Mouse (Mus musculus) intestine, postnatal 0 days (tissue): ENCODE data around the gene Sox6. TPM values are rescaled to one million over a fixed set of nuclear protein-coding genes. Genes with fewer than 3 reads are reported as not detected.

Experiments
- ATAC-seq: fragments of 200-750 bp; cut with Nextera tagmentation; 2 replicates; pipeline ENCODE4 v1.8.0; 2017; ENCODE audit warnings: mild to moderate bottlenecking, moderate TSS enrichment, moderate library complexity
- H3K27ac ChIP-seq: fragments of 300-500 bp; sonication (generic); 2 replicates; pipeline ENCODE4 v1.5.1; 2014; ENCODE audit warnings: mild to moderate bottlenecking, low read depth, low read length, moderate library complexity
- H3K27me3 ChIP-seq: fragments of 300-500 bp; sonication (generic); replicated peaks from 2 replicates; pipeline ENCODE4 v1.6.1; 2014; ENCODE audit warnings: low read length, mixed read lengths; ENCODE audit not compliant: control insufficient read depth, insufficient read depth
- H3K36me3 ChIP-seq: fragments of 300-500 bp; sonication (generic); 2 replicates; pipeline ENCODE4 v1.6.1; 2014; ENCODE audit warnings: mild to moderate bottlenecking, moderate library complexity; ENCODE audit not compliant: control insufficient read depth, insufficient read depth
- H3K4me1 ChIP-seq: fragments of 300-500 bp; sonication (generic); replicated peaks from 2 replicates; pipeline ENCODE4 v1.6.1; 2014; ENCODE audit warnings: antibody characterized with exemption, low read length, mixed read lengths; ENCODE audit not compliant: control insufficient read depth, insufficient read depth
- H3K4me2 ChIP-seq: fragments of 300-500 bp; sonication (generic); replicated peaks from 2 replicates; pipeline ENCODE4 v1.6.1; 2014; ENCODE audit warnings: low read depth, mild to moderate bottlenecking, moderate library complexity
- H3K4me3 ChIP-seq: fragments of 300-500 bp; sonication (generic); 2 replicates; pipeline ENCODE4 v1.5.1; 2014; ENCODE audit warnings: low read depth, low read length
- H3K9ac ChIP-seq: fragments of 300-500 bp; sonication (generic); 2 replicates; pipeline ENCODE4 v1.6.1; 2014; ENCODE audit warnings: mild to moderate bottlenecking, low read depth, low read length
- H3K9me3 ChIP-seq: fragments of 300-500 bp; sonication (generic); 2 replicates; pipeline ENCODE4 v1.6.1; 2016; ENCODE audit warnings: mixed run types; ENCODE audit not compliant: control insufficient read depth
- CTCF ChIP-seq: sonication (generic); IDR thresholded peaks from 2 replicates; pipeline ENCODE4 v1.5.1; 2016; ENCODE audit warnings: low read depth, mild to moderate bottlenecking, control low read depth, antibody characterized with exemption, moderate library complexity
- WGBS: fragments of 180-500 bp; shearing (Covaris S2); extraction: QIAGEN DNeasy Blood & Tissue Kit; methylation state at CpG from one replicate; pipeline ENCODE4 v1.1.7; 2014; 5-methylcytosine and 5-hydroxymethylcytosine counted together
- polyA plus RNA-seq: library from polyadenylated mRNA; unstranded; fragments of >200 nt; fragmentation: Nextera tagmentation; extraction: Ambion mirVana; gene quantifications from 2 replicates; pipeline ENCODE4 v1.2.1, GENCODE M21; 2015

The Sox6 gene
- polyA plus RNA-seq, 1 experiment from 2014 or later: 21.6 TPM

GRCm38 (mm10) chr7:115511777-115512176 lies 526.8 kb downstream of the Sox6 start:
- no peak overlapping the region for H3K27ac ChIP-seq
- H3K36me3 ChIP-seq: 0 out of 2 replicates have a peak, but pooled peaks cover 3% of the 10 kb centered on the region
- H3K4me2 ChIP-seq: no peak overlapping the region
- no peaks in the 10 kb centered on the region for H3K27me3 ChIP-seq
- WGBS: 51% methylated on average over 10 of the region's 10 CpGs
- no peak for ATAC-seq
- no peaks in the 10 kb centered on the region for H3K9me3 ChIP-seq
- TF ChIP-seq CTCF: no peak
- no peaks in the 10 kb centered on the region for H3K4me1 ChIP-seq
- no peak overlapping the region for H3K9ac ChIP-seq
- H3K4me3 ChIP-seq: no peak overlapping the region

DNA sequence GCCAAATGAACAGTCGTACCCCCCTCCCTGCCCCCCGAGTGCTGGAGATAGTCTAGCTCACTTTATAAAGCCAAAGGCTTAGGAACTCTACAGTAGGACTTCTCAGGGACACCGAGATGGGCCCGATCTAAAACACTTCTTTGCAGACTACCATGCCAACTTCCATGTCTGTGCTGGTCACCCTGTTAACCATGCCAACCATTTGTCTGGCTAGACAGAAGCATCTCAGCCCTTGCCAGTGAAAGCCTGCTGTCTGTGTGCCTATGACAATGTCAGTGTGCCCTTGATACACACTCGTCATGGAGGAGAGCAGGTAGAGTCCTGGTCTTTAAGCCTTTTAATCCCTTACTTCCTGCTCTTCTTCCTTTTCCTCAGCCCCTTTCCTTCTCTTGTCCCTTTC lies 527.5 kb downstream of the Sox6 start:
- no peak for ATAC-seq
- Histone ChIP-seq H3K27me3 (no peaks in the 10 kb centered on the region), H3K9me3 (no peaks in the 10 kb centered on the region), H3K4me3 (no peak overlapping the region), H3K4me1 (no peaks in the 10 kb centered on the region), H3K4me2 (no peak overlapping the region), H3K36me3 (0 out of 2 replicates have a peak, but pooled peaks cover 3% of the 10 kb centered on the region), H3K27ac (no peak overlapping the region), H3K9ac (no peak overlapping the region)
- TF ChIP-seq CTCF: no peak
- WGBS: 82% methylated on average over 5 of the region's 5 CpGs

DNA sequence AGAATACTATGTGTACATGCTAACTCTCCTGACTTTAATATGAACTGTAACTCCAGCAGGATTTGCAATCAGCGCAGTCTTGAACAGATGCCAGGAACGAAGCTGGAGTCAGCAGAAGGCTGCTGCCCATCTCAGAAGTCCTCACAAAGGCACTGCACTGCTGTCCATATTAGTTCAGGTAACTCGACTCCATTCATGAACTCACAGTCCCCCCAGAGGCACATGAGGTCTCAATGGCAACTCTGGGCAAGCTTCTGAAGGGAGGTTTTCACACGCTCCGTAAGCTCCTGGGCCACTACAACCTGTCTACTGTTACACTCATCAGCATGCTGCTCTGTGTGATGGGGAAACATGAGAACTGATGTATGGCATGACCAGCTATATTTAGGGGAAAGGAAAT lies 528.6 kb downstream of the Sox6 start:
- H3K36me3 ChIP-seq: 0 out of 2 replicates have a peak, but pooled peaks cover 3% of the 10 kb centered on the region
- H3K27me3 ChIP-seq: no peaks in the 10 kb centered on the region
- no peak overlapping the region for H3K4me3 ChIP-seq
- no peak overlapping the region for H3K4me2 ChIP-seq
- 86% methylated on average over 5 of the region's 5 CpGs for WGBS
- H3K4me1 ChIP-seq: no peaks in the 10 kb centered on the region
- H3K9me3 ChIP-seq: no peaks in the 10 kb centered on the region
- H3K27ac ChIP-seq: no peak overlapping the region
- H3K9ac ChIP-seq: no peak overlapping the region
- ATAC-seq: no peak
- TF ChIP-seq CTCF: no peak

DNA sequence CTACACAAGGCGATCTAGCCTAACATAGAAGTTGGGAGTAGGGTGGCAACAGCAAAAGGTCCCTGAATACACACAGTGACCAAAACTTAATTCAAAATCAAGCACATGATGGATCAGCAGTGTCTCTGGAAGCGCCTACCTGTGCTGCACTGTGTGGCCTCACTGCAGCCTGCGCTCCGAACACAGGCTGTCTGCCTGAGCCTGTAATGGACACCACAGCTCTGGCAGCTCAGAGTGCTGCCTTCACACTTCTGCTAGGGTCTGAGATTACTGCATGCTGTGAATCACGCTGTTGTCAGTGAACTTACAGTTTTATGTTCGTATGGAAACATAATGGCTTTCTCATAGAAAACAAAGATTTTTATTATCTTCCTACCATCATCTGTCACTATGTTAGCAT lies 532.2 kb downstream of the Sox6 start:
- H3K9me3 ChIP-seq: no peaks in the 10 kb centered on the region
- no peak for ATAC-seq
- no peak overlapping the region for H3K27ac ChIP-seq
- H3K9ac ChIP-seq: no peak overlapping the region
- H3K4me2 ChIP-seq: no peak overlapping the region
- no peaks in the 10 kb centered on the region for H3K27me3 ChIP-seq
- 0 out of 2 replicates have a peak, but pooled peaks cover 4% of the 10 kb centered on the region for H3K4me1 ChIP-seq
- 0 out of 2 replicates have a peak, but pooled peaks cover 3% of the 10 kb centered on the region for H3K36me3 ChIP-seq
- no peak for TF ChIP-seq CTCF
- no peak overlapping the region for H3K4me3 ChIP-seq
- WGBS: 86% methylated on average over 6 of the region's 6 CpGs

GRCm38 (mm10) chr7:115501497-115501896 lies 537.1 kb downstream of the Sox6 start:
- H3K4me2 ChIP-seq: no peak overlapping the region
- no peaks in the 10 kb centered on the region for H3K36me3 ChIP-seq
- TF ChIP-seq CTCF: no peak
- peaks cover 8% of the 10 kb centered on the region; the same call in 1 of the 2 replicates for H3K4me1 ChIP-seq
- H3K9ac ChIP-seq: no peak overlapping the region
- no peak overlapping the region for H3K27ac ChIP-seq
- 11% methylated on average over 3 of the region's 3 CpGs for WGBS
- no peaks in the 10 kb centered on the region for H3K9me3 ChIP-seq
- H3K4me3 ChIP-seq: no peak overlapping the region
- ATAC-seq: peak; percentile 79
- H3K27me3 ChIP-seq: no peaks in the 10 kb centered on the region

GRCm38 (mm10) chr7:115500825-115501224 lies 537.8 kb downstream of the Sox6 start:
- H3K9me3 ChIP-seq: no peaks in the 10 kb centered on the region
- no peak overlapping the region for H3K4me3 ChIP-seq
- peaks cover 8% of the 10 kb centered on the region; the same call in 1 of the 2 replicates for H3K4me1 ChIP-seq
- H3K9ac ChIP-seq: no peak overlapping the region
- no peak for ATAC-seq
- no peaks in the 10 kb centered on the region for H3K36me3 ChIP-seq
- no peaks in the 10 kb centered on the region for H3K27me3 ChIP-seq
- no peak overlapping the region for H3K27ac ChIP-seq
- H3K4me2 ChIP-seq: no peak overlapping the region
- no peak for TF ChIP-seq CTCF

DNA sequence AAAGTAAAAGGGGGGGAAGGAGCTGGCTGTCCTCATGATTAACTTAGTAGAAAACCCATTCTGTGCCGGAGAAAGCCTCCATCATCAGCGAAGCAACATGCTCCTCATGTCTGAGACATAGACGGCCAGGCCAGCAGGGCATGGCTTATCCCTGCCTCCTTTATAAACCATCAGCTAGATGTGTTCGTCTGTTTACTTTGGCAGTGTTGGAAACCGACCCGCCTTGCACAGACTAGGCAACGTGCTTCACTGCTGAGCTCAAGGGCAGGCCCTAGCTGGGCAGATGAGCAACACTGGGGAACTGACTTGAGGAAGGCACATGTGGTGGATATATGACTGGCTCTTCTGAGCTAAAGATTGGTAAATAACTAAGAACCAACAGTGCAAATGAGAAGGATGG lies 538.4 kb downstream of the Sox6 start:
- no peak for ATAC-seq
- Histone ChIP-seq H3K27me3 (no peaks in the 10 kb centered on the region), H3K36me3 (no peaks in the 10 kb centered on the region), H3K4me3 (no peak overlapping the region), H3K4me2 (no peak overlapping the region), H3K27ac (no peak overlapping the region), H3K9me3 (no peaks in the 10 kb centered on the region), H3K9ac (no peak overlapping the region), H3K4me1 (peaks cover 8% of the 10 kb centered on the region; the same call in 1 of the 2 replicates)
- WGBS: 33% methylated on average over 7 of the region's 7 CpGs
- no peak for TF ChIP-seq CTCF
